Mouse (Mus musculus) thymus, adult 2 months (tissue): ENCODE measurements around the gene Snap25.

Source experiments
- CTCF ChIP-seq: fragments of 200-500 bp; IDR thresholded peaks from 2 replicates; pipeline ENCODE4 v1.5.1; 2012; ENCODE audit warnings: mild to moderate bottlenecking, control low read depth, low read length, moderate library complexity, borderline replicate concordance; ENCODE audit not compliant: control insufficient read depth, poor library complexity, insufficient read depth; ENCODE audit errors: extremely low read depth
- POLR2A ChIP-seq: fragments of 200-500 bp; IDR thresholded peaks from 2 replicates; pipeline ENCODE4 v1.6.1; 2012; ENCODE audit warnings: mild to moderate bottlenecking, low read length, control low read depth, moderate library complexity; ENCODE audit not compliant: control insufficient read depth, poor library complexity, insufficient read depth; ENCODE audit errors: extremely low read depth

- TF ChIP-seq CTCF = no peak
- no peak for TF ChIP-seq POLR2A
Measured at GRCm38 (mm10) chr2:136827612-136828011, 114.4 kb downstream of the Snap25 start.
